Mouse (Mus musculus) thymus, adult 2 months (tissue): ENCODE measurements at regions not wholly inside any gene's neighbourhood (a gene's known extent, or its start where the extent isn't known, plus 50 kb on each side); places are given as distances from the start of the nearest gene placed in this dataset.

Experiments used
- CTCF ChIP-seq: fragments of 200-500 bp; IDR thresholded peaks from 2 replicates; pipeline ENCODE4 v1.5.1; 2012; ENCODE audit warnings: mild to moderate bottlenecking, control low read depth, low read length, moderate library complexity, borderline replicate concordance; ENCODE audit not compliant: control insufficient read depth, poor library complexity, insufficient read depth; ENCODE audit errors: extremely low read depth
- POLR2A ChIP-seq: fragments of 200-500 bp; IDR thresholded peaks from 2 replicates; pipeline ENCODE4 v1.6.1; 2012; ENCODE audit warnings: mild to moderate bottlenecking, low read length, control low read depth, moderate library complexity; ENCODE audit not compliant: control insufficient read depth, poor library complexity, insufficient read depth; ENCODE audit errors: extremely low read depth

GRCm38 (mm10) chr4:87647932-87648911, 384.9 kb downstream of the Mllt3 start:
- TF ChIP-seq CTCF (no peak), POLR2A (no peak)
